Mouse (Mus musculus): ENCODE measurements around the gene Nfia.

Nfia gene

GRCm38 (mm10) chr4:97874916-97875315 is 102.4 kb downstream of the Nfia start:
- no peak for DNase-seq

- no peak for DNase-seq
These were observed 103.4 kb downstream of the Nfia start for GRCm38 (mm10) chr4:97875901-97876300.

GRCm38 (mm10) chr4:97879696-97880095 is 107.2 kb downstream of the Nfia start:
- no peak for DNase-seq

GRCm38 (mm10) chr4:97880120-97881055 is 107.9 kb downstream of the Nfia start:
- DNase-seq: no peak

GRCm38 (mm10) chr4:97885574-97885973 is 113.0 kb downstream of the Nfia start:
- no peak for DNase-seq

- no peak for DNase-seq
These were observed 113.7 kb downstream of the Nfia start for GRCm38 (mm10) chr4:97886220-97886619.

- no peak for DNase-seq
These were observed 114.7 kb downstream of the Nfia start for GRCm38 (mm10) chr4:97887228-97887627.

GRCm38 (mm10) chr4:97891063-97891462 is 118.5 kb downstream of the Nfia start:
- no peak for DNase-seq

- DNase-seq: no peak
These were observed 119.1 kb downstream of the Nfia start for GRCm38 (mm10) chr4:97891611-97892010.

- no peak for DNase-seq
These were observed 121.7 kb downstream of the Nfia start for GRCm38 (mm10) chr4:97893915-97894884.

- no peak for DNase-seq
These were observed 123.4 kb downstream of the Nfia start for GRCm38 (mm10) chr4:97895940-97896339.

GRCm38 (mm10) chr4:97900256-97900944 is 127.9 kb downstream of the Nfia start:
- no peak for DNase-seq

GRCm38 (mm10) chr4:97905826-97906225 is 133.3 kb downstream of the Nfia start:
- no peak for DNase-seq

GRCm38 (mm10) chr4:97908576-97909147 is 136.1 kb downstream of the Nfia start:
- DNase-seq: no peak

GRCm38 (mm10) chr4:97910115-97910776 is 137.7 kb downstream of the Nfia start:
- no peak for DNase-seq

- DNase-seq: no peak
These were observed 138.4 kb downstream of the Nfia start for GRCm38 (mm10) chr4:97910777-97911580.

GRCm38 (mm10) chr4:97911755-97912154 is 139.2 kb downstream of the Nfia start:
- no peak for DNase-seq

- DNase-seq: no peak
These were observed 139.6 kb downstream of the Nfia start for GRCm38 (mm10) chr4:97912155-97912554.

GRCm38 (mm10) chr4:97912560-97912959 is 140.0 kb downstream of the Nfia start:
- DNase-seq: no peak

- no peak for DNase-seq
These were observed 141.8 kb downstream of the Nfia start for GRCm38 (mm10) chr4:97914348-97914747.

- DNase-seq: no peak
These were observed 142.2 kb downstream of the Nfia start for GRCm38 (mm10) chr4:97914761-97915160.

Data from thymus, adult 18-20 months (tissue).